Mouse (Mus musculus): ENCODE measurements around the gene Adrb1. TPM values are rescaled to one million over a fixed set of nuclear protein-coding genes. Genes with fewer than 3 reads are reported as not detected.

Gene Adrb1
- polyA plus RNA-seq, 1 experiment from 2014 or later = 0.20 TPM

DNA sequence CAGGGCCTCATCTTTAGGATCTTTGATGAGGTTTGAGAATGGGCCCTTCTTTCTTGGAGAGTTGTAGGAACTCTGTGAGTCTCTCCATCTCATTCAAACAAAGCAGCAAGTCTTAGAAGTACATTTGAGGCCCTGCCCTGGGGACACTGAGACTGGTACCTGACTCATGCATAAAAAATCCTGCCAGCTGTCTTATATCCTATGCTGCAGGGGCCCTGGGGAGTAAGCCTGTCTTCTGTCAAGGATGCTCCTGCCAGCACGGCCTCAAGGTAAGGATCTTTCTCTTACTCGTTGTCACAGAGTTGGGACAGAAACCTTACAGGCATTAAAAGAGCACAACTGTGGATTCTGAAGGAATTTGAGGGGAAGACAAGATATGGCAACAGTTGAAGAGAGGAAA, 13.2 kb upstream of the Adrb1 start:
- Histone ChIP-seq H3K36me3 (no peaks in the 10 kb centered on the region), H3K27me3 (replicated peaks) (peaks cover 11% of the 10 kb centered on the region; the same call in 1 of the 2 replicates), H3K4me3 (no peak overlapping the region), H3K9ac (no peak overlapping the region), H3K4me1 (0 out of 2 replicates have a peak, but pooled peaks cover 4% of the 10 kb centered on the region), H3K9me3 (replicated peaks) (no peaks in the 10 kb centered on the region), H3K4me2 (no peak overlapping the region), H3K27ac (no peak overlapping the region)
- WGBS (ENCODE audit: insufficient replicate concordance) = 48% methylated on average over 2 of the region's 2 CpGs
- no peak for ATAC-seq

DNA sequence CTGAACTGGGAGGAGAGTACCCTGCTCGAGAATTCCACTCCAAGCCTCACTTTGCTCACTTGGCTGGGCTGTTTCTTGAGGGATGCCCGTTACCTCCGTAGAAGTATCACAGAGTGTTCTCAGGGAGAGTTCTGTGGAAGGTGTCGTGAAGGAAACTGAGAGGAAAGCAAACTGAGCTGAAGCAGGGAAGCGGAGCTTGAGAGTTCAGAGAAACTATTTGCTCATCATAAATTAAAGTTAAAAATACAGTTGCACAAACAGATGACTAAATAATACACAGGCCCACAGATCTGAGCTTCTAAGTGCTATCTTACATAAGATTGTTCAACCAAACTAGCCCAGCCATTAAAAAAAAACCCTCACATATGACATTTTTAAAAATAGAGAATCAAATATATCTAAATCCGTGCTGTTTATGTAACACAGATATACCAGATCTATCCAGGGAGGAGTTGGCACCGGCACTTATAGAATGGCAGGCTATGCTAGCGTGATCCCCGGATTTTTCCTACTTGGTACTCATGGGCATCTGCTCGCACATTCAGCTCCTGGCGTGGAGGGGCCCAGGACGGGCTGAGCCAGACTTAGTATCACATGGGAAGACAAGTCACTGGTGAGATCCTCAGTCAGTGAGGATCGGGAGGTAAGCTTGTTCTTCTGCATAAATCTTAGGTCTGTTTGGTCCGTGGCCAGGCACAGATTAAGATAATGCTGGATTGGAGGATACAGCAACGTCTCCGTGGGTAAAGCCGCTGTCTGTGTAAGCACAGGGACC, 11.7 kb upstream of the Adrb1 start:
- H3K9me3 ChIP-seq (replicated peaks) = no peaks in the 10 kb centered on the region
- H3K9ac ChIP-seq = no peak overlapping the region
- H3K4me3 ChIP-seq = no peak overlapping the region
- no peak overlapping the region for H3K4me2 ChIP-seq
- no peak for ATAC-seq
- 65% methylated on average over 17 of the region's 17 CpGs for WGBS (ENCODE audit: insufficient replicate concordance)
- H3K36me3 ChIP-seq = no peaks in the 10 kb centered on the region
- peaks cover 11% of the 10 kb centered on the region; the same call in 1 of the 2 replicates for H3K27me3 ChIP-seq (replicated peaks)
- H3K4me1 ChIP-seq = no peaks in the 10 kb centered on the region
- no peak overlapping the region for H3K27ac ChIP-seq

DNA sequence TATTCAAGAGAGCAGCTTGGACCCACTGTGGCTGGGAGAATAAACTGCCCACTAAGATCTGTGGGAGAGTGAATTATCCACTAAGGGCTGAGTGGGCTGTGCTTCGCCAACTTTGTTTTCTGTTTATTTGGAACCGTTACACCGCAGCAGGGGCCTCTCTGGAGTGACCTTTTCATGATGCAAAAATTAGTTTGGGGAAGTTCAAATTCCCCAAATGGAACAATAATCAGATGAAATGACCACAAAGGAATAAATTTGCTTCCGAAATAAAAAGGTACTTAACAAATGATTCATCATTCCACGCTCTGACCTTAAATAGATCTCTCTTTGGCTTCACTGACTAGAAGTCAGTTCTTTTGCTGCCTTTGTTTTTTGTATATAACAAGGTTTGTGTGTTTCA, 8.4 kb upstream of the Adrb1 start:
- Histone ChIP-seq H3K36me3 (no peaks in the 10 kb centered on the region), H3K9me3 (replicated peaks) (no peaks in the 10 kb centered on the region), H3K4me2 (no peak overlapping the region), H3K27me3 (replicated peaks) (peaks cover 27% of the 10 kb centered on the region), H3K4me3 (no peak overlapping the region), H3K27ac (no peak overlapping the region), H3K4me1 (no peaks in the 10 kb centered on the region), H3K9ac (no peak overlapping the region)
- no peak for ATAC-seq
- WGBS (ENCODE audit: insufficient replicate concordance) = 70% methylated on average over 5 of the region's 5 CpGs

DNA sequence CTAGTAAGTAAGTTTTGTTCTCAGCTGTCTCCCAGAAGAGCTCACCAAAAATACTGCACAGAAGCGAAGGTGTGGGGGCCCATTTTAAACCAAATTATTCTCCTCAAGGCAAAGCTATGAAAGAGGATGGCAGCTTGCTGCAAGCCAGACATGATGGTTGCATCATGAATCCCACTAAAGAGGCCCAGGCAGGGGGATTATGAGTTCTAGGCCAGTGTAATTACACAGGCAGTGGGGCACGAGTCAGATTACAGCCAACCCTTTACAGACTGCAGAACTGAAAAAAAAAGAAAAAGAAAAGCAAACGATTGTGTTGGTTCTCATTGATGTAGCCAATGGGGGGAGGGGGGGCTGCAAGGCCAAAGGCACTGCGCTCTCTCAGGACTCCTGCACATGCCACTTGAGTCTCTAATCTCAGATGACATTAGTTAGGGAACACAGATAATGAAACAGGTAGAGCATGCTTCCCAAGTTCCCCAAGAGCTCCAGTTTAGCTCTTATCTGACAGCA, 7.3 kb upstream of the Adrb1 start:
- Histone ChIP-seq H3K27ac (no peak overlapping the region), H3K9ac (no peak overlapping the region), H3K4me3 (no peak overlapping the region), H3K36me3 (no peaks in the 10 kb centered on the region), H3K27me3 (replicated peaks) (peaks cover 36% of the 10 kb centered on the region), H3K4me1 (no peaks in the 10 kb centered on the region), H3K4me2 (no peak overlapping the region), H3K9me3 (replicated peaks) (no peaks in the 10 kb centered on the region)
- 43% methylated on average over 4 of the region's 4 CpGs for WGBS (ENCODE audit: insufficient replicate concordance)
- no peak for ATAC-seq

DNA sequence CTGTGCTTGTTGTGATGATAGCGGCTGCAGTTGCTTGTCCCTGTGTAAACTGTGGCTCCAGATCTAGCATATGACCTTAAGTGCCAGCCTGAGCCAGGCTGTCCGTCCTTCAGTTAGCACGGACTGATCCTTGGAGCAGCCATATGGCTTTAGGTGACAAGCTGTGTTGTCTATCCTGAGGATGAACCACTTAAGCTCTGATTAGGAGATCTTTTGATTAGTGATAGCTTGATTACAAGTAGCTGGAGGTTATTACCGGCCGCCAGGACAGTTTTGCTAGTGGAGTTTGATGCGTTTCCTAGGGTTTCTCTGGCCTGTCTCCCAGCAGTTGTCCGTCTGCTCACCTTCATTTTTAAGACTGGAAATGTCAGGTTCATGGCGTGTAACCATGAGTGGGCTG, 4.0 kb upstream of the Adrb1 start:
- no peak overlapping the region for H3K9ac ChIP-seq
- H3K4me1 ChIP-seq = peaks cover 20% of the 10 kb centered on the region
- no peak overlapping the region for H3K27ac ChIP-seq
- H3K9me3 ChIP-seq (replicated peaks) = no peaks in the 10 kb centered on the region
- no peaks in the 10 kb centered on the region for H3K36me3 ChIP-seq
- ATAC-seq = no peak
- no peak overlapping the region for H3K4me3 ChIP-seq
- no peak overlapping the region for H3K4me2 ChIP-seq
- 55% methylated on average over 8 of the region's 8 CpGs for WGBS (ENCODE audit: insufficient replicate concordance)
- peaks cover 63% of the 10 kb centered on the region for H3K27me3 ChIP-seq (replicated peaks)

DNA sequence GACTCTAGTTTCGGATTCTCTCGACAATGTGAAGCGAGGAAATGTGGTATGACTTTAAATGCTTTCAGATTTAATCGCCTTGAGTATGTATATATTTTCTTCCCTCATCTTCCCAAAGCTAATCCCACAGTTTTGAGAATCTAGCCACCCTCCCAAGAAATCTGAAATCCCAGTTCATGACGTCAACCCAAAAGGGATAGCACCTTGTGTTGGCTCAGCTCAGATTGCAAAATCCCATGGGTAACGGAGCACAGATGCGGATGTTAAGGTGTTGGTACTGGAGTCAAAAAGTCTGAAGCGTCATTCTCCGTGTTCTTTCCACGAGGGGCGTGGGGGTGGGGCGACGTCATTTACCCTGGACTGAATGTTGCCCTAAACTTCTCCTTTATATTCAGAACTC, 1.1 kb upstream of the Adrb1 start:
- peaks cover 89% of the 10 kb centered on the region for H3K27me3 ChIP-seq (replicated peaks)
- 22% methylated on average over 13 of the region's 13 CpGs for WGBS (ENCODE audit: insufficient replicate concordance)
- no peaks in the 10 kb centered on the region for H3K9me3 ChIP-seq (replicated peaks)
- H3K4me1 ChIP-seq = peaks cover 27% of the 10 kb centered on the region
- peak overlapping the region; percentile 65 for H3K4me2 ChIP-seq
- H3K27ac ChIP-seq = no peak overlapping the region
- ATAC-seq = no peak
- no peak overlapping the region for H3K9ac ChIP-seq
- H3K36me3 ChIP-seq = no peaks in the 10 kb centered on the region
- no peak overlapping the region for H3K4me3 ChIP-seq

DNA sequence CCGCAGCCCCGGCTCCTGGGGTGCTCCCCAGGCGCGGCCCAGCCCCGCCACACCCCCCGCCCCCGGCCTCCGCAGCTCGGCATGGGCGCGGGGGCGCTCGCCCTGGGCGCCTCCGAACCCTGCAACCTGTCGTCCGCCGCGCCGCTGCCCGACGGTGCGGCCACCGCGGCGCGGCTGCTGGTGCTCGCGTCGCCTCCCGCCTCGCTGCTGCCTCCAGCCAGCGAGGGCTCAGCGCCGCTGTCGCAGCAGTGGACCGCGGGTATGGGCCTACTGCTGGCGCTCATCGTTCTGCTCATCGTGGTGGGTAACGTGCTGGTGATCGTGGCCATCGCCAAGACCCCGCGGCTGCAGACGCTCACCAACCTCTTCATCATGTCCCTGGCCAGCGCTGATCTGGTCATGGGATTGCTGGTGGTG, 300 bp downstream of the Adrb1 start:
- Histone ChIP-seq H3K9me3 (replicated peaks) (no peaks in the 10 kb centered on the region), H3K27ac (no peak overlapping the region), H3K36me3 (no peaks in the 10 kb centered on the region), H3K27me3 (replicated peaks) (peaks cover 96% of the 10 kb centered on the region), H3K4me2 (peak overlapping the region; percentile 65), H3K4me1 (peaks cover 27% of the 10 kb centered on the region), H3K9ac (no peak overlapping the region), H3K4me3 (peak overlapping the region; percentile 47)
- WGBS (ENCODE audit: insufficient replicate concordance) = 1% methylated on average over 33 of the region's 48 CpGs
- no peak for ATAC-seq

DNA sequence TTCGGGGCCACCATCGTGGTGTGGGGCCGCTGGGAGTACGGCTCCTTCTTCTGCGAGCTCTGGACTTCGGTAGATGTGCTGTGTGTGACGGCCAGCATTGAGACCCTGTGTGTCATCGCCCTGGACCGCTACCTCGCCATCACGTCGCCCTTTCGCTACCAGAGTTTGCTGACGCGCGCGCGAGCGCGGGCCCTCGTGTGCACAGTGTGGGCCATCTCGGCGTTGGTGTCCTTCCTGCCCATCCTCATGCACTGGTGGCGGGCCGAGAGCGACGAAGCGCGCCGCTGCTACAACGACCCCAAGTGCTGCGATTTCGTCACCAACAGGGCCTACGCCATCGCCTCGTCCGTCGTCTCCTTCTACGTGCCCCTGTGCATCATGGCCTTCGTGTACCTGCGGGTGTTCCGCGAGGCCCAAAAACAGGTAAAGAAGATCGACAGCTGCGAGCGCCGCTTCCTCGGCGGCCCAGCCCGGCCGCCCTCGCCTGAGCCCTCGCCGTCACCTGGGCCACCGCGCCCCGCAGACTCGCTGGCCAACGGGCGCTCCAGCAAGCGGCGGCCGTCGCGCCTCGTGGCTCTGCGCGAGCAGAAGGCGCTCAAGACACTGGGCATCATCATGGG, 822 bp downstream of the Adrb1 start:
- Histone ChIP-seq H3K4me1 (peaks cover 27% of the 10 kb centered on the region), H3K9ac (no peak overlapping the region), H3K4me2 (peak overlapping the region; percentile 65), H3K27me3 (replicated peaks) (peaks cover 95% of the 10 kb centered on the region), H3K9me3 (replicated peaks) (no peaks in the 10 kb centered on the region), H3K36me3 (no peaks in the 10 kb centered on the region), H3K4me3 (peak overlapping the region; percentile 47), H3K27ac (no peak overlapping the region)
- ATAC-seq = no peak
- 4% methylated on average over 69 of the region's 69 CpGs for WGBS (ENCODE audit: insufficient replicate concordance)

DNA sequence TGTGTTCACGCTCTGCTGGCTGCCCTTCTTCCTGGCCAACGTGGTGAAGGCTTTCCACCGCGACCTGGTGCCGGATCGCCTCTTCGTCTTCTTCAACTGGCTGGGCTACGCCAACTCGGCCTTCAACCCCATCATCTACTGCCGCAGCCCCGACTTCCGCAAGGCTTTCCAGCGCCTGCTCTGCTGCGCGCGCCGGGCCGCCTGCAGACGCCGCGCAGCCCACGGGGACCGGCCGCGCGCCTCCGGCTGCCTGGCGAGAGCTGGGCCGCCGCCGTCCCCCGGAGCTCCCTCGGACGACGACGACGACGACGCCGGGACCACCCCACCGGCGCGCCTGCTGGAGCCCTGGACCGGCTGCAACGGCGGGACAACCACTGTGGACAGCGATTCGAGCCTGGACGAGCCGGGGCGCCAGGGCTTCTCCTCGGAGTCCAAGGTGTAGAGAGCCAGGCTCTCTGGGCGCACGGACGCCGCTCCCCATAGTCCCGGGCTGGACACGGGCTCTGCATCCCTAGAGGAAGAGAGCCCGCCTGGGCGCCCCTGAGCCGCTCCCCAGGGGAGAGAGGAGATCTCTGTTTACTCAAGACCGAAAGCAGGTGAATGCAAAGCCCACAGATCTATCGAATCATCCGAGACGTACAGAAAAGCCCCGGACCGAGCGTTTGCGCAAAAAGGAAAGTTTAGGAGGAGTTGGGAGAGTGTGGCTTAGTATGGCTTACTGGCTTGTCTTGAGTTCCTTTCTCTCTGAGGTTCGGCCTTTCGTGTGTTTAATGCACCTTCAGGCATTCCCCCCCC, 1.5 kb downstream of the Adrb1 start:
- H3K27ac ChIP-seq = no peak overlapping the region

DNA sequence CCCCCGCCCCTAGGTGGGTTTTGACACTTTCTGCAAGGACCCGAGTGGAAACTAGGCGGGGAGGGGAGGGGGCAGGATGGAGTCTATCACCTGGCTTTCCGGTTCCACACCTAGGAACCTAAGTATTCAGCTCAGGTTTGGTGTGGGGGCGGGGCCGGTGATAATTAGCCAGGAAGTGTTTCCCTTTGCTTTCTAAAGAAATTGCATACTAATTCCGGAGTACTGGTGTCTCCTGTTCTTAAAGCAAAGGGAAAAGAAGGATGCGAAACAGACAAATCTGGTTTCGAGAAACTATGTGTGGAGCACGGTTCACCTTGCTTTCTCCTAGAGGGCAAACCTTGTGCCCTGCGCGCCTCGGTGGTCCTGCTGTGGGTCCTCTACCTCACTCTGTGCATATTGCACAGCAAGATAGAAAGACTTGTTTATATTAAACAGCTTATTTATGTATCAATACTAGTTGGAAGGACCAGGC, 2.2 kb downstream of the Adrb1 start:
- 9% methylated on average over 13 of the region's 13 CpGs for WGBS (ENCODE audit: insufficient replicate concordance)
- H3K27me3 ChIP-seq (replicated peaks) = peaks cover 94% of the 10 kb centered on the region
- peaks cover 27% of the 10 kb centered on the region for H3K4me1 ChIP-seq

More for the DNA sequence above, 1.5 kb downstream of the Adrb1 start:
- peaks cover 27% of the 10 kb centered on the region for H3K4me1 ChIP-seq
- no peaks in the 10 kb centered on the region for H3K9me3 ChIP-seq (replicated peaks)
- peak overlapping the region; percentile 65 for H3K4me2 ChIP-seq
- peaks cover 94% of the 10 kb centered on the region for H3K27me3 ChIP-seq (replicated peaks)
- ATAC-seq = peak; percentile 18; the same call in 1 of the 2 replicates
- 2% methylated on average over 71 of the region's 71 CpGs for WGBS (ENCODE audit: insufficient replicate concordance)
- H3K9ac ChIP-seq = no peak overlapping the region
- peak overlapping the region; percentile 47 for H3K4me3 ChIP-seq
- no peaks in the 10 kb centered on the region for H3K36me3 ChIP-seq

DNA sequence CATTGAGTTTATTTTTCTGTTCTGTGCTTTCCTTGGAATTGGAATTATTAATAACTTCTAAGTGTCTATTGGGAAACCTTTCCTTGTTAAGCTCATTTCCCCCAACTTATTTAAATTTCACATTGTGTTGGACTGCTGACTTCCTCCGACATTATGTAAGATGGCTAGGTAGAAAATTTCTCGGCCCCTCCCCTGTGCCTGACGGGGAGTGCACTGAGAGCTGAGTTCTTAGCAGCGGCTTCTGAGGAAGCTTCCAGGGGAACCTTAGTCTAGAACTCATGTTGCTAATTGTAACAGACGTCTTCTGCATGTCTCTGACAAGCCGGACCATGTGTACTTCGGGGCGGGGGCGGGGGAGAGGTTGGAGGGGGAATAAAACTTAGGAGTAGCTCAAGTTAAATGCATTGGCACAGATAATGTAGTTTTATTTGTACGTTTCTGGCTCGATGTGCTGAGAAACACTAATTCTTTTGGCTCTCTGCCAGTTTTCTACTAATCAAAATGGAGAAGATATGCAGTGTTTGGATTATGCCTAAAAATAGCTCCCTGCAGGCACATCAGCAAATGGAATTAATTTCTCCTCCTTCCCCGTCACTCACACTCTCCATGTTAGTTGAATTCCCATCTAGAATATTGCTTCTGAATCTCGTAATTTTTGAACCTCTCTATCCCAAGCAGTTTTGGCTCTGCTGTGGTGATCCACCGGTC, 5.3 kb downstream of the Adrb1 start:
- Histone ChIP-seq H3K9me3 (replicated peaks) (no peaks in the 10 kb centered on the region), H3K27ac (no peak overlapping the region), H3K9ac (no peak overlapping the region), H3K27me3 (replicated peaks) (peaks cover 70% of the 10 kb centered on the region), H3K36me3 (no peaks in the 10 kb centered on the region), H3K4me3 (no peak overlapping the region), H3K4me2 (no peak overlapping the region), H3K4me1 (peaks cover 14% of the 10 kb centered on the region)
- no peak for ATAC-seq
- WGBS (ENCODE audit: insufficient replicate concordance) = 60% methylated on average over 14 of the region's 14 CpGs

More for the DNA sequence above, 2.2 kb downstream of the Adrb1 start:
- Histone ChIP-seq H3K9me3 (replicated peaks) (no peaks in the 10 kb centered on the region), H3K36me3 (no peaks in the 10 kb centered on the region), H3K4me3 (peak overlapping the region; percentile 47), H3K27ac (no peak overlapping the region), H3K9ac (no peak overlapping the region), H3K4me2 (peak overlapping the region; percentile 65)
- ATAC-seq = no peak

All from liver, embryonic 12.5 days (tissue).